Mouse (Mus musculus) forebrain, embryonic 11.5 days (tissue): ENCODE data around the gene Ccnk. TPM values are rescaled to one million over a fixed set of nuclear protein-coding genes. Genes with fewer than 3 reads are reported as not detected.

Experiments
- ATAC-seq: fragments of 200-750 bp; cut with Nextera tagmentation; replicated peaks from 2 replicates; pipeline ENCODE4 v1.8.0; 2017; ENCODE audit warnings: moderate TSS enrichment; ENCODE audit not compliant: low FRiP score
- DNase-seq: peaks from one replicate; pipeline ENCODE4 v3.0.0-alpha.2; 2017; ENCODE audit warnings: low spot score
- H3K27ac ChIP-seq: fragments of 300-500 bp; sonication (generic); 2 replicates; pipeline ENCODE4 v1.5.1; 2014; ENCODE audit warnings: low read depth, low read length
- H3K27me3 ChIP-seq: fragments of 300-500 bp; sonication (generic); 2 replicates; pipeline ENCODE4 v1.6.1; 2014; ENCODE audit warnings: mild to moderate bottlenecking, low read length, mixed read lengths; ENCODE audit not compliant: control insufficient read depth, insufficient read depth
- H3K36me3 ChIP-seq: fragments of 300-500 bp; sonication (generic); 2 replicates; pipeline ENCODE4 v1.6.1; 2014; ENCODE audit warnings: mild to moderate bottlenecking, low read length, moderate library complexity, mixed read lengths; ENCODE audit not compliant: control insufficient read depth, insufficient read depth
- H3K4me1 ChIP-seq: fragments of 300-500 bp; sonication (generic); replicated peaks from 2 replicates; pipeline ENCODE4 v1.6.1; 2014; ENCODE audit warnings: low read length, mixed read lengths; ENCODE audit not compliant: control insufficient read depth, insufficient read depth
- H3K4me2 ChIP-seq: fragments of 300-500 bp; sonication (generic); 2 replicates; pipeline ENCODE4 v1.6.1; 2014; ENCODE audit warnings: low read depth, mild to moderate bottlenecking, low read length, moderate library complexity, mixed read lengths; ENCODE audit not compliant: severe bottlenecking
- H3K4me3 ChIP-seq: fragments of 300-500 bp; sonication (generic); 2 replicates; pipeline ENCODE4 v1.5.1; 2014; ENCODE audit warnings: low read depth, low read length
- H3K9ac ChIP-seq: fragments of 300-500 bp; sonication (generic); 2 replicates; pipeline ENCODE4 v1.6.1; 2014; ENCODE audit warnings: low read length
- H3K9me3 ChIP-seq: fragments of 300-500 bp; sonication (generic); 2 replicates; pipeline ENCODE4 v1.6.1; 2016; ENCODE audit warnings: low read length, mixed read lengths; ENCODE audit not compliant: control insufficient read depth
- WGBS: fragments of 180-500 bp; shearing (Covaris S2); extraction: QIAGEN DNeasy Blood & Tissue Kit; methylation state at CpG from one replicate; pipeline ENCODE4 v1.1.7; 2014; 5-methylcytosine and 5-hydroxymethylcytosine counted together
- polyA plus RNA-seq: library from polyadenylated mRNA; unstranded; fragments of >200 nt; fragmentation: Nextera tagmentation; extraction: Ambion mirVana; gene quantifications from 2 replicates; pipeline ENCODE4 v1.2.1, GENCODE M21; 2014

Ccnk gene
- polyA plus RNA-seq, 1 experiment from 2014 or later = 5.0 TPM

DNA sequence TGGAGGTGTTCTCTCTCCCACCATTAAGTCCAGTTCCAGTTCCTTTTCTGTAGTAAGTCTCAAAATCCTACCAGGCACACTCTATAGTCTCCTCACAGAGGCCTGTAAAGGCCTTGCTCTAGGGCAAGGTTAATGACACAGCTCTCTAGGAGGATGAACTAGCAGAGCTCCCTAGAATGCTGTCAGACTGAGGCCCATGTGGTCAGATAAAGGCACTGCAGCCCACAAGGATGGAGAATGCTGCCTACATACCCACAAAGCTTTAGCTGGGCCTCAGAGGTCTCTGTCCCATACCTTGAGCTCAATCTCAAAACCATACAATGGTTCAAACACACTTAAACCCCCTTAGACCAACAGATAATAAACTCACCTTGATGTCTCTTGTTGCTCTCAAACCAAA is 19.5 kb upstream of the Ccnk start:
- Histone ChIP-seq H3K9ac (no peak overlapping the region), H3K36me3 (no peaks in the 10 kb centered on the region; the same call in 1 of the 2 replicates), H3K27ac (no peak overlapping the region), H3K4me3 (no peak overlapping the region), H3K4me1 (no peaks in the 10 kb centered on the region), H3K27me3 (no peaks in the 10 kb centered on the region), H3K4me2 (no peak overlapping the region), H3K9me3 (no peaks in the 10 kb centered on the region)
- DNase-seq = no peak
- no peak for ATAC-seq

DNA sequence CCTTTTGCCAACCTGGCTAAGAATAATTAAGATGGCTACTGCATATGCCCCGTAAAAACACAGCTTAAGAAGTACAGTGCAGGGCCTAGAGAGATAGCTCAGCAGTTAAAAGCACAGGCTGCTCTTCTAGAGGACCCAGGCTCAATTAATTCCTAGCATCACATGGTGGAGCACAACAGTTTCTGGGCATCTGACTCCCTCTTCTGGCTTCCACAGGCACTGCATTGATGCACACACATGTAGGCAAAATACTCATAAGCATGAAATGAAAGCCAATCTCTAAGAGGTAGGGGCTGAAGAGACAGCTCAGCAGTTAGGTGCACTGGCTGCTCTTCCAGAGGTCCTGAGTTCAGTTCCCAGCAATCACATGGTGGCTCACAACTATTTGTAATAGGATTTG is 17.3 kb upstream of the Ccnk start:
- Histone ChIP-seq H3K4me3 (no peak overlapping the region), H3K27me3 (no peaks in the 10 kb centered on the region), H3K4me1 (no peaks in the 10 kb centered on the region), H3K4me2 (no peak overlapping the region), H3K9me3 (no peaks in the 10 kb centered on the region), H3K27ac (no peak overlapping the region), H3K36me3 (no peaks in the 10 kb centered on the region; the same call in 1 of the 2 replicates), H3K9ac (no peak overlapping the region)
- DNase-seq = no peak
- ATAC-seq = no peak
- WGBS = 90% methylated on average over 1 of the region's 1 CpGs

DNA sequence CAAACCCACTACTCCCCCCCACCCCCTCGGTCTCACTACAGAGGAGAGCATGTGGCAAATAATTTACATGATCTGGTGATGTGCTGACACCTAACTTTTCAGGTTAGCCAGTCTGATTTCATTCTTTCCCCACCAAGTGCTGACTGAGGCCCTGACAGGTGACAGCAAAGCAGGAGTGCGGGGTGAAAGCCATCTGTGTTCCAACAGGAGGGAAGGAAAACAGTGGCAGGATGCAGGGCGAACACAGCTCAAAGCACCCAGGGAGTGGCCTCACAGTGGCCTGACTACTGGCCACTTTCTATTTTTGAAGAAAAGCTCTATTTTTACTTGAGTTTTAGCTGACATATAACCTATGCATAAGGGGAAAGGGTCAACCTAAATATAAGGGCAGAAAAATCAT is 15.7 kb upstream of the Ccnk start:
- no peak overlapping the region for H3K4me3 ChIP-seq
- DNase-seq = no peak
- H3K9me3 ChIP-seq = no peaks in the 10 kb centered on the region
- no peaks in the 10 kb centered on the region for H3K27me3 ChIP-seq
- H3K36me3 ChIP-seq = no peaks in the 10 kb centered on the region; the same call in 1 of the 2 replicates
- ATAC-seq = no peak
- no peak overlapping the region for H3K9ac ChIP-seq
- WGBS = 85% methylated on average over 3 of the region's 3 CpGs
- no peaks in the 10 kb centered on the region for H3K4me1 ChIP-seq
- H3K4me2 ChIP-seq = no peak overlapping the region
- no peak overlapping the region for H3K27ac ChIP-seq

DNA sequence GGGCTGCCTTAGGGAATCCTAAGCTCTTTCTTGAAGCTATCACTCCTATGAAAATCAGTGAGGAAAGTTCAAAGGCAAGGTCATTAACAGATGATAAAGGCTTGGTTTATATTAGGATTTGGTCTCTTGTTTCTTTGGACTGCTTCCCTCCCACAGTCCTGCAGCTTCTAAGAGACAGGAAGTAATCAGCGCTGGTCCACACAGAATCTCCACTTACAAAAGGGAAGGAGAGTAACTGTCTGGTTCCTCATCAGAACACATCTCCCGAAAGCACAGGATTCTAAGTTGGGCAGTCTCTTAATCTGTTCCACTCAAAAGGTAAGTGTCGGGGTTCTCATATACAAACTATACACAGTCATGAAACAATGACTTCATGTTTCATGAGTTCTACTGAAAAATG is 10.5 kb upstream of the Ccnk start:
- no peak overlapping the region for H3K4me2 ChIP-seq
- H3K36me3 ChIP-seq = no peaks in the 10 kb centered on the region; the same call in 1 of the 2 replicates
- no peaks in the 10 kb centered on the region for H3K9me3 ChIP-seq
- no peak overlapping the region for H3K9ac ChIP-seq
- no peak for DNase-seq
- H3K4me3 ChIP-seq = no peak overlapping the region
- WGBS = 82% methylated on average over 3 of the region's 3 CpGs
- no peaks in the 10 kb centered on the region for H3K4me1 ChIP-seq
- no peaks in the 10 kb centered on the region for H3K27me3 ChIP-seq
- ATAC-seq = no peak
- no peak overlapping the region for H3K27ac ChIP-seq

DNA sequence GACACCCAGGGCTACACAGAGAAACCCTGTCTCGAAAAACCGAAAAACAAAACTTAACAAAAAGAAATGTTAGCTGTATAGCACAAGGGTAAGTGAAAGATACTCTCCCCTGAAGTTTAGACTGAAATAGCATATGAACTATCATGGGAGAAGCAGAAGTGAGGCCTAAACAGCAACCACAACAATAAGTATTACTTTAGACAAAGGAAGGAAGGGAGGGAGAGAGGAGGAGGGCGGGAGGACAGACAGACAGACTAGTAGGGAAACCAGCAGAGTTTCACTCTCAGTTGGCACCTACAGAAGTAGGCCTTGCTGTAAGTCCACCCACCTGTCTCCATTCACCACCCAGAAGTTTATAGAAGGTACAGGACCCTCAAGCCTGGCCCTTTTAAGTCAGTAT is 8.9 kb upstream of the Ccnk start:
- ATAC-seq = no peak
- Histone ChIP-seq H3K4me3 (no peak overlapping the region), H3K4me2 (no peak overlapping the region), H3K9ac (no peak overlapping the region), H3K4me1 (no peaks in the 10 kb centered on the region), H3K36me3 (no peaks in the 10 kb centered on the region), H3K27me3 (no peaks in the 10 kb centered on the region), H3K27ac (no peak overlapping the region), H3K9me3 (no peaks in the 10 kb centered on the region)
- 88% methylated on average over 3 of the region's 3 CpGs for WGBS
- DNase-seq = no peak

DNA sequence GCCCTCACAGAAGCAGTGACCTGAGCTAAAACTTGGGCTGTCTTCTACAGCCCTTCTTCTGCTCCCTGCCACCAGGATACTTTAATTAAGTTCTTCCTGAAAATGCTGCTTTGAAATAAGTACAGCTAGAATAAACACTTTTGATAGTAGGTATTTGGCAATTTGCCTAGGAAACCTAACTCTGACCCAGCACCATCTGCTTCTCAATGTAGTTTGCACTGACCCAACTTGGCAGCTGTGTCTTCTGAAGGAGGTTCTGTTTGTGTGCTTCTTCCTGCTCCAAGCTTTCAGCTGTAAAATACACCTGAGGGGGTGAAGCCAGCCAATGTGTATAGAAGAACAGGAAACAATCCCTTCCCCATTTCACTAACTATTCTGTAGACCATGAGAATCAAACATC is 8.0 kb upstream of the Ccnk start:
- Histone ChIP-seq H3K4me2 (no peak overlapping the region), H3K9ac (no peak overlapping the region), H3K27me3 (no peaks in the 10 kb centered on the region), H3K9me3 (no peaks in the 10 kb centered on the region), H3K27ac (no peak overlapping the region), H3K36me3 (no peaks in the 10 kb centered on the region), H3K4me3 (no peak overlapping the region), H3K4me1 (no peaks in the 10 kb centered on the region)
- ATAC-seq (no peak), DNase-seq (no peak)

DNA sequence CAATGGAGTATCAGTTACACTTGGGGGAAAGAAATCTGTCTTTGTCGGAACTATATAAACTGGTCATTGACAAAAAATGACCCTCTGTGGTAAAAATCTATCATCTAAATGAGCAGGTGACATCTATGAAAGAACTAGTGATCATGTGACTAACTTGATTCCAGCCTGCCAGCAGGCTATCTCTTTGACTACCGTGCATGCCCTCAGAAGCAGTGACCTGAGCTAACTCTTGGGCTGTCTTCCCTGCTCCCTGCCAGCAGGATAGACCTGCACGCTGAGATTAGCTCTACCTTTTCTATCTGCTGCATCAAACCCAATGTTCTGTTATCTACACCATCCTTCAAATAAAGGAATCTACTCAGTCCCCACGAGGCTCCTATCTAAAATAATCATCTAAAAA is 6.7 kb upstream of the Ccnk start:
- Histone ChIP-seq H3K9ac (no peak overlapping the region), H3K4me1 (peaks cover 2% of the 10 kb centered on the region; the same call in 1 of the 2 replicates), H3K4me2 (no peak overlapping the region), H3K27ac (no peak overlapping the region), H3K27me3 (no peaks in the 10 kb centered on the region), H3K9me3 (no peaks in the 10 kb centered on the region), H3K36me3 (no peaks in the 10 kb centered on the region), H3K4me3 (no peak overlapping the region)
- DNase-seq = no peak
- 72% methylated on average over 4 of the region's 4 CpGs for WGBS
- ATAC-seq = no peak

DNA sequence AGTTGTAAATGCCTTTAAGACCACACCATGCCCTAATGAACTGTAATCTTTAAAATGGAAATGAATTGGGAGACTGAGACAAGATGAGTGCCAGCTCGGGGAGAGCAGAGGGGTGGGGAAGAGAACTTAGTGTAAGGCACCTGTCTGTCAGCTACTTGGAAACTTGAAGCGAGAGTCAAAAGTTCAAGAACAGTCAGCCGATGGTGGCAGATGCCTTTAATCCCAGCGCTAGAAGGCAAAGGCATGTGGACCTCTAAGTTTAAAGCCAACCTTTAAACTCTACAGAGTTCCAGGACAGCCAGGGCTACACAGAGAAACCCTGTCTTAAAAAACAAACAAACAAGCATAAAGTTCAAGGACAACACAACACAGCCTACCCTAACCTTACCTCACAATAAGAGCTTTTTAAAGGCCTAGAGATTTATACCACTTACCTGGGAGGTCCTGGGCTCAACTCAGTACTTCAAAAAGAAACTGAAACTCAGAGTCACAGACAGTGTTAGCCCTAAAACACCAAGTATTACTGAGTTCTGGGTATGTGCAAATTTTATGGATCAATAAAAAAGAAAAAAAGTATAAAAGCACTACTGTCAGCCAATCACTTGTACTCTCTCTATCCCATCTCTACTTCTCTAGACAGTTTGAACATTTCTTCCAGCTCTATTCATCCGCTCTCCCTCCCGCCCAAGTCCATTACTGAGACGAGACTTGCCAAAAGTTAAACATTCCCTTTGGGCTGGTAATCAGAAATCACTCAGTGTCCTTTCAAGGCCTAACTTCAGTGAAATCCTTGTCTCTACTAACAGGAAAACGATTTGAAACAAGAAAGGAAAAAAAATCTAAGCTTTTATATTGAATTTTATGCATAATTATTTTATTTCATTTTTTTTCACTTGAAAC is 4.5 kb upstream of the Ccnk start:
- Histone ChIP-seq H3K9me3 (no peaks in the 10 kb centered on the region), H3K4me3 (no peak overlapping the region)

DNA sequence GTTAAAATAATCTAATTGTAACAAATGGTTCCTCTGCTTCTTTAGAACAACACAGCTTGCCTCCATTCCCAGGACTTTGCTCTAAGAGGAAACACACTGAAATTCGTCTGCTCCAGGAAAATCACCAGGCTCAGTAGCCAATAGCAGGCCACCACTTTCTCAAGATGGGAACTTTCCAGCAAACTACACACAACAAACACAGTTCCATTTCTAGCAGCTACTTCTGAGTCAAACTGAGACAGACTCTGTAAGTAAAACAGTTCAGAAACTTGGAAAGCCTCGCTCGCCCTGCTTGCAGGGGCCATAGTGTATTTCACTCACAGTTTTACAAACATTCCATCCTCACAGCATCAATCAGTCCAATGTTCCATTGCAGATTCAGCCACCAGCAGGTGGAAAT is 3.0 kb upstream of the Ccnk start:
- no peaks in the 10 kb centered on the region for H3K9me3 ChIP-seq
- DNase-seq (no peak), ATAC-seq (no peak)
- H3K4me2 ChIP-seq = no peak overlapping the region
- H3K27ac ChIP-seq = no peak overlapping the region
- no peaks in the 10 kb centered on the region for H3K27me3 ChIP-seq
- no peak overlapping the region for H3K4me3 ChIP-seq
- WGBS = 81% methylated on average over 3 of the region's 3 CpGs
- no peaks in the 10 kb centered on the region for H3K36me3 ChIP-seq
- peaks cover 11% of the 10 kb centered on the region for H3K4me1 ChIP-seq
- H3K9ac ChIP-seq = no peak overlapping the region

More for the DNA sequence above, 4.5 kb upstream of the Ccnk start:
- Histone ChIP-seq H3K27me3 (no peaks in the 10 kb centered on the region), H3K27ac (no peak overlapping the region), H3K4me2 (no peak overlapping the region), H3K9ac (no peak overlapping the region), H3K36me3 (no peaks in the 10 kb centered on the region), H3K4me1 (peaks cover 7% of the 10 kb centered on the region; the same call in 1 of the 2 replicates)
- no peak for ATAC-seq
- WGBS = 84% methylated on average over 8 of the region's 8 CpGs
- DNase-seq = no peak
